Mouse (Mus musculus): ENCODE measurements around the gene Trim9. TPM values are rescaled to one million over a fixed set of nuclear protein-coding genes. Genes with fewer than 3 reads are reported as not detected.

The Trim9 gene
- 0.17 and 0.30 TPM in 2 replicates for total RNA-seq (2015)
- total RNA-seq (2017), result 0.29 and 0.30 TPM in 2 replicates

GRCm38 (mm10) chr12:70347202-70347841, at the start of gene Trim9:
Gene Trim9, minus strand, starts transcription at chr12:70347614.
- ATAC-seq (replicated peaks; ENCODE audit: poor library complexity), result peak; percentile 97

GRCm38 (mm10) chr12:70395061-70395460, 47.6 kb upstream of the Trim9 start:
- ATAC-seq (replicated peaks; ENCODE audit: poor library complexity), result no peak

GRCm38 (mm10) chr12:70391236-70391635, 43.8 kb upstream of the Trim9 start:
- no peak for ATAC-seq (replicated peaks; ENCODE audit: poor library complexity)

GRCm38 (mm10) chr12:70374976-70375375, 27.6 kb upstream of the Trim9 start:
- ATAC-seq (replicated peaks; ENCODE audit: poor library complexity), result no peak

- no peak for ATAC-seq (replicated peaks; ENCODE audit: poor library complexity)
These were observed 25.5 kb upstream of the Trim9 start for GRCm38 (mm10) chr12:70372874-70373273.

- no peak for ATAC-seq (replicated peaks; ENCODE audit: poor library complexity)
These were observed 21.9 kb upstream of the Trim9 start for GRCm38 (mm10) chr12:70369348-70369747.

- ATAC-seq (replicated peaks; ENCODE audit: poor library complexity), result no peak
These were observed 21.4 kb upstream of the Trim9 start for GRCm38 (mm10) chr12:70368820-70369219.

- no peak for ATAC-seq (replicated peaks; ENCODE audit: poor library complexity)
These were observed 20.2 kb upstream of the Trim9 start for GRCm38 (mm10) chr12:70367326-70368248.

- no peak for ATAC-seq (replicated peaks; ENCODE audit: poor library complexity)
These were observed 15.6 kb upstream of the Trim9 start for GRCm38 (mm10) chr12:70363016-70363415.

GRCm38 (mm10) chr12:70360276-70360675, 12.9 kb upstream of the Trim9 start:
- ATAC-seq (replicated peaks; ENCODE audit: poor library complexity), result peak; percentile 94

- no peak for ATAC-seq (replicated peaks; ENCODE audit: poor library complexity)
These were observed 12.0 kb upstream of the Trim9 start for GRCm38 (mm10) chr12:70359443-70359842.

GRCm38 (mm10) chr12:70354926-70355325, 7.5 kb upstream of the Trim9 start:
- ATAC-seq (replicated peaks; ENCODE audit: poor library complexity), result no peak

- no peak for ATAC-seq (replicated peaks; ENCODE audit: poor library complexity)
These were observed 3.1 kb upstream of the Trim9 start for GRCm38 (mm10) chr12:70350490-70350889.

GRCm38 (mm10) chr12:70349788-70350187, 2.4 kb upstream of the Trim9 start:
- no peak for ATAC-seq (replicated peaks; ENCODE audit: poor library complexity)

GRCm38 (mm10) chr12:70348026-70348425, 612 bp upstream of the Trim9 start:
- ATAC-seq (replicated peaks; ENCODE audit: poor library complexity), result no peak

GRCm38 (mm10) chr12:70346139-70347026, 1.0 kb downstream of the Trim9 start:
- peak; percentile 42; the same call in 1 of the 2 replicates for ATAC-seq (replicated peaks; ENCODE audit: poor library complexity)

- ATAC-seq (replicated peaks; ENCODE audit: poor library complexity), result no peak
These were observed 1.8 kb downstream of the Trim9 start for GRCm38 (mm10) chr12:70345531-70346138.

- no peak for ATAC-seq (replicated peaks; ENCODE audit: poor library complexity)
These were observed 12.2 kb downstream of the Trim9 start for GRCm38 (mm10) chr12:70335176-70335575.

- ATAC-seq (replicated peaks; ENCODE audit: poor library complexity), result no peak
These were observed 14.1 kb downstream of the Trim9 start for GRCm38 (mm10) chr12:70333253-70333805.

GRCm38 (mm10) chr12:70329059-70329458, 18.4 kb downstream of the Trim9 start:
- no peak for ATAC-seq (replicated peaks; ENCODE audit: poor library complexity)

All from megakaryocyte progenitor cell, adult 5-6 weeks (primary cell).